Mouse (Mus musculus) bone marrow macrophage, adult 2 months (primary cell): ENCODE results near the gene Ddx58.

Source experiments
- CTCF ChIP-seq: IDR thresholded peaks from 2 replicates; pipeline ENCODE4 v1.5.1; 2012; ENCODE audit warnings: low read depth, mild to moderate bottlenecking, low read length, moderate library complexity
- POLR2A ChIP-seq: IDR thresholded peaks from 2 replicates; pipeline ENCODE4 v1.6.1; 2012; ENCODE audit warnings: mild to moderate bottlenecking, low read depth, low read length, borderline replicate concordance

DNA sequence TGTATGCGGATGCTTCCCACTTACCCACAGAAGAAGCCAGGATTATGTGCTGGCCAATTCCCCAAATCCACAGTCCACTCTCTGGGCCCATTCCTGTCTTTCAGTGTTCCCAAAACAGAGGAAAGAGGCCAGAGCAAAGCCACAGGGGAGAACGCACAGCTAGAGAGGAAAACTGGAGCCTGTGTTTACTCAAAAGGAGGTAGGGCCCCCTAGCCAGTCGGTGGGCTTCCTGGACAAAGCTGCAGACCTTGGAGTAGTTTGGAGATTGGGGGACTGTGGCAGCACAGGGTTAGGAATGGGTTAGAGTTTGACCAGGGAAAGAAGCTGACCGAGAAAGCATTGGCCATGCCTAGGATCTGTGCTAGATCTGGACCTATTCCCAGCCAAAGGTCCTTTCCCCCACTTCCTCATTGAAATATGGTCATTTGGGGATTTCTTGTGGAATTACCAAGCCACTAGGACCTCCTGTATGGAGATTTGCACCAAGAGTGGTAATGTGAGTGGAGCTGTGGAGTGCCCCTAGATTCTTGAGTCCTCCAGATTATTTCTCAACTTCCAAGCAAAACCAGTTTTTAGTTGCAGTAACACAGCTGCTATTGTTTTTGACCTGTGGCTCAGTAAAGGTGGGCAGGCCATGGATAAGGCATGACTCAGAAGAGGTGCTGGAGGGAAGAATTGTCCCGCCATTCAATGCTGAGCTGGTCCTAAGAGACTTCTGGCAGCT, 82.0 kb downstream of the Ddx58 start:
- TF ChIP-seq POLR2A: no peak
- no peak for TF ChIP-seq CTCF
